Mouse (Mus musculus) cerebellum, adult 2 months (tissue): Measurements from ENCODE around the gene B4galt2.

Experiments
- CTCF ChIP-seq: fragments of 200-500 bp; IDR thresholded peaks from 2 replicates; pipeline ENCODE4 v1.5.1; 2011; ENCODE audit warnings: low read depth, mild to moderate bottlenecking, control low read depth, low read length, moderate library complexity, borderline replicate concordance; ENCODE audit not compliant: insufficient read depth
- POLR2A ChIP-seq: fragments of 200-500 bp; IDR thresholded peaks from 2 replicates; pipeline ENCODE4 v1.6.1; 2011; ENCODE audit warnings: low read length, control low read depth, borderline replicate concordance; ENCODE audit not compliant: insufficient read depth

- TF ChIP-seq CTCF: no peak
- TF ChIP-seq POLR2A: no peak
Measured at GRCm38 (mm10) chr4:117830801-117831200, 52.5 kb downstream of the B4galt2 start.
